Mouse (Mus musculus): ENCODE results near the gene Diaph2.

GRCm38 (mm10) chrX:129770625-129771024 lies 21.1 kb downstream of the Diaph2 start:
- TF ChIP-seq POLR2A (IDR thresholded peaks at IDR 0.05; ENCODE audit: low read depth, low read length) = no peak
- TF ChIP-seq CTCF (IDR thresholded peaks at IDR 0.05; ENCODE audit: extremely low read depth, insufficient read depth, insufficient read length, insufficient replicate concordance) = no peak
